Mouse (Mus musculus) MEL (cell line): ENCODE measurements around the gene Atp8b5. TPM values are rescaled to one million over a fixed set of nuclear protein-coding genes. Genes with fewer than 3 reads are reported as not detected.

Source experiments
- DNase-seq: peaks from one replicate; pipeline ENCODE4 v3.0.0; 2011; ENCODE audit warnings: low read depth, low spot score
- H3K27ac ChIP-seq: 2 replicates; pipeline ENCODE4 v1.5.1; 2012; ENCODE audit warnings: low read depth, mild to moderate bottlenecking, control low read depth, low read length, moderate library complexity; ENCODE audit not compliant: control insufficient read depth
- H3K27me3 ChIP-seq, 2 experiments: fragments of 150-350 bp in 1 of 2; sonication (generic) in 1 of 2; 2 replicates each; pipeline ENCODE4 v1.6.1; 2012; ENCODE audit warnings: low read length in 2 of 2, mild to moderate bottlenecking in 2 of 2, improper control_type of control experiment in 1 of 2, moderate library complexity in 1 of 2; ENCODE audit not compliant: insufficient read depth in 2 of 2, control insufficient read depth in 1 of 2
- H3K36me3 ChIP-seq, 2 experiments: 2 replicates each; pipeline ENCODE4 v1.6.1; 2012 to 2014; ENCODE audit warnings: low read length in 2 of 2, improper control_type of control experiment in 1 of 2, inconsistent platforms in 1 of 2, mild to moderate bottlenecking in 1 of 2; ENCODE audit not compliant: insufficient read depth in 2 of 2, control insufficient read depth in 1 of 2
- H3K4me1 ChIP-seq, 2 experiments: fragments of 150-350 bp in 1 of 2; sonication (generic) in 1 of 2; 2 replicates each; pipeline ENCODE4 v1.6.1; 2012; ENCODE audit warnings: low read length in 2 of 2, improper control_type of control experiment in 1 of 2, mild to moderate bottlenecking in 1 of 2; ENCODE audit not compliant: insufficient read depth in 2 of 2, control insufficient read depth in 1 of 2
- H3K4me3 ChIP-seq, 2 experiments: fragments of 150-350 bp in 1 of 2; sonication (generic) in 1 of 2; 2 replicates each; pipeline ENCODE4 v1.5.1; 2012; ENCODE audit warnings: low read depth in 2 of 2, low read length in 2 of 2, mild to moderate bottlenecking in 2 of 2, moderate library complexity in 2 of 2, control low read depth in 1 of 2, improper control_type of control experiment in 1 of 2; ENCODE audit not compliant: control insufficient read depth in 1 of 2, insufficient read depth in 1 of 2
- H3K79me2 ChIP-seq: 2 replicates; pipeline ENCODE4 v1.6.1; 2012; ENCODE audit warnings: mild to moderate bottlenecking, low read length, moderate library complexity; ENCODE audit not compliant: control insufficient read depth, poor library complexity, insufficient read depth
- H3K9ac ChIP-seq: 2 replicates; pipeline ENCODE4 v1.6.1; 2012; ENCODE audit warnings: low read depth, mild to moderate bottlenecking, control low read depth, low read length, moderate library complexity; ENCODE audit not compliant: control insufficient read depth, poor library complexity, severe bottlenecking
- H3K9me3 ChIP-seq: fragments of 150-350 bp; sonication (generic); replicated peaks from 2 replicates; pipeline ENCODE4 v1.6.1; 2012; ENCODE audit warnings: mild to moderate bottlenecking, low read length, improper control_type of control experiment, moderate library complexity; ENCODE audit not compliant: insufficient read depth
- ZC3H11A ChIP-seq: IDR thresholded peaks from 2 replicates; pipeline ENCODE4 v1.6.1; 2012; ENCODE audit warnings: low read depth, mild to moderate bottlenecking, inconsistent platforms, low read length, improper control_type of control experiment
- polyA plus RNA-seq, 2 experiments: library from polyadenylated mRNA; stranded (reverse) in 1 of 2; unstranded in 1 of 2; fragments of >175 nt in 1 of 2; fragments of >200 nt in 1 of 2; gene quantifications; 2 replicates each; pipeline versions ENCODE4 v1.2.1 to v1.2.4; 2012; ENCODE audit warnings: low replicate concordance in 2 of 2, low read depth in 1 of 2; ENCODE audit not compliant: insufficient read length in 2 of 2, insufficient read depth in 1 of 2, missing spikeins in 1 of 2
- total RNA-seq: library from RNA; depleted of rRNA; stranded (reverse); fragments of 300-350 nt; gene quantifications from 2 replicates; pipeline ENCODE4 v1.2.3, GENCODE M21; 2012; rRNA removed

The Atp8b5 gene
- total and polyA plus RNA-seq, 3 experiments: 4.9 to 5.0 TPM; not detected in 1

- Histone ChIP-seq H3K9me3 (no peaks in the 10 kb centered on the region), H3K36me3 (peaks cover 0 to 28% of the 10 kb centered on the region in 2 experiments; a peak in 3 of 4 replicates), H3K4me1 (peaks cover 8 to 29% of the 10 kb centered on the region in 2 experiments; a peak in 3 of 4 replicates), H3K9ac (no peak overlapping the region), H3K4me3 (no peak overlapping the region), H3K27ac (no peak overlapping the region), H3K27me3 (no peaks in the 10 kb centered on the region), H3K79me2 (no peaks in the 10 kb centered on the region; the same call in 1 of the 2 replicates)
- TF ChIP-seq ZC3H11A: no peak
- DNase-seq: no peak
These were observed 154.8 kb downstream of the Atp8b5 start for GRCm38 (mm10) chr4:43421632-43422240.

Other genes starting within 250 kb of the Atp8b5 start
- gene Pigo, start 241.3 kb upstream of the Atp8b5 start, total RNA-seq: 22.3 TPM in 2 replicates
- gene Pigo, start 241.3 kb upstream of the Atp8b5 start, polyA plus RNA-seq: 10 to 100 TPM in 1 of 2 experiments, not detected in 1; 36.1 TPM
- 384 and 391 TPM in 2 replicates for gene Stoml2, start 235.4 kb upstream of the Atp8b5 start, total RNA-seq
- 100 to 1,000 TPM in 1 of 2 experiments, not detected in 1; 480 TPM for gene Stoml2, start 235.4 kb upstream of the Atp8b5 start, polyA plus RNA-seq
- gene Fam214b, start 220.9 kb upstream of the Atp8b5 start, total RNA-seq: 0.95 and 1.3 TPM in 2 replicates
- gene Fam214b, start 220.9 kb upstream of the Atp8b5 start, polyA plus RNA-seq: 1 to 10 TPM in 1 of 2 experiments, not detected in 1; 3.8 TPM
- 5.4 and 6.5 TPM in 2 replicates for gene Unc13b, start 208.2 kb upstream of the Atp8b5 start, total RNA-seq
- 1 to 10 TPM in 1 of 2 experiments, not detected in 1; 9.6 TPM for gene Unc13b, start 208.2 kb upstream of the Atp8b5 start, polyA plus RNA-seq
- gene Rusc2, start 114.8 kb downstream of the Atp8b5 start, total RNA-seq: 2.4 and 4.7 TPM in 2 replicates
- gene Rusc2, start 114.8 kb downstream of the Atp8b5 start, polyA plus RNA-seq: 1 to 10 TPM in 1 of 2 experiments, not detected in 1; 7.3 TPM
- gene Fam166b, start 162.0 kb downstream of the Atp8b5 start, total RNA-seq: not detected in 2 replicates
- not detected for gene Fam166b, start 162.0 kb downstream of the Atp8b5 start, polyA plus RNA-seq
- gene Tesk1, start 174.8 kb downstream of the Atp8b5 start, total RNA-seq: 7.6 and 9.1 TPM in 2 replicates
- gene Tesk1, start 174.8 kb downstream of the Atp8b5 start, polyA plus RNA-seq: 10 to 100 TPM in 1 of 2 experiments, not detected in 1; 24.6 TPM
- gene Cd72, start 187.5 kb downstream of the Atp8b5 start, total RNA-seq: 0.52 and 1.3 TPM in 2 replicates
- 1 to 10 TPM in 1 of 2 experiments, not detected in 1; 2.4 TPM for gene Cd72, start 187.5 kb downstream of the Atp8b5 start, polyA plus RNA-seq
- gene Sit1, start 216.6 kb downstream of the Atp8b5 start, total RNA-seq: 0.08 TPM in 1 of 2 replicates, not detected in the other
- gene Sit1, start 216.6 kb downstream of the Atp8b5 start, polyA plus RNA-seq: under 1 TPM in 1 of 2 experiments, not detected in 1; 0.06 TPM
- 32.9 and 44.3 TPM in 2 replicates for gene Ccdc107, start 225.7 kb downstream of the Atp8b5 start, total RNA-seq
- gene Ccdc107, start 225.7 kb downstream of the Atp8b5 start, polyA plus RNA-seq: 10 to 100 TPM in 1 of 2 experiments, not detected in 1; 56.7 TPM
- gene Arhgef39, start 232.5 kb downstream of the Atp8b5 start, total RNA-seq: 26.3 and 26.5 TPM in 2 replicates
- gene Arhgef39, start 232.5 kb downstream of the Atp8b5 start, polyA plus RNA-seq: 10 to 100 TPM in 1 of 2 experiments, not detected in 1; 56.7 TPM
- 0.77 and 1.2 TPM in 2 replicates for gene Car9, start 239.8 kb downstream of the Atp8b5 start, total RNA-seq
- gene Car9, start 239.8 kb downstream of the Atp8b5 start, polyA plus RNA-seq: 1 to 10 TPM in 1 of 2 experiments, not detected in 1; 3.3 TPM